Mouse (Mus musculus): ENCODE results near the gene D130052B06Rik. TPM values are rescaled to one million over a fixed set of nuclear protein-coding genes. Genes with fewer than 3 reads are reported as not detected.

D130052B06Rik gene
- polyA plus RNA-seq, 1 experiment = not detected

- H3K4me3 ChIP-seq = no peak overlapping the region
- no peak overlapping the region for H3ac ChIP-seq (ENCODE audit: control insufficient read depth, insufficient read length)
- no peak for TF ChIP-seq SRF (IDR thresholded peaks at IDR 0.05; ENCODE audit: control insufficient read depth, insufficient read length, low read depth)
- TF ChIP-seq TCF3 (IDR thresholded peaks at IDR 0.05; ENCODE audit: insufficient read length, low read depth) = no peak
- TF ChIP-seq POLR2A (IDR thresholded peaks at IDR 0.05; ENCODE audit: insufficient read length, low read depth) = no peak
- TF ChIP-seq USF1 (IDR thresholded peaks at IDR 0.05; ENCODE audit: low read depth) = no peak
- TF ChIP-seq MYOG (IDR thresholded peaks at IDR 0.05; ENCODE audit: control insufficient read depth in 1 of 3, insufficient read depth in 1 of 3, insufficient read length in 2 of 3, low read depth in 2 of 3) = no peak
- H3K4me2 ChIP-seq (ENCODE audit: low read depth) = no peak overlapping the region
- no peaks in the 10 kb centered on the region for H3K79me2 ChIP-seq (ENCODE audit: control insufficient read depth, insufficient read depth)
- H3K36me3 ChIP-seq (ENCODE audit: control insufficient read depth, insufficient read depth) = no peaks in the 10 kb centered on the region
- no peaks in the 10 kb centered on the region for H3K27me3 ChIP-seq (ENCODE audit: control insufficient read depth, insufficient read depth, insufficient read length)
These were observed 4.1 kb downstream of the D130052B06Rik start for GRCm38 (mm10) chr11:33603174-33603573.

DNA sequence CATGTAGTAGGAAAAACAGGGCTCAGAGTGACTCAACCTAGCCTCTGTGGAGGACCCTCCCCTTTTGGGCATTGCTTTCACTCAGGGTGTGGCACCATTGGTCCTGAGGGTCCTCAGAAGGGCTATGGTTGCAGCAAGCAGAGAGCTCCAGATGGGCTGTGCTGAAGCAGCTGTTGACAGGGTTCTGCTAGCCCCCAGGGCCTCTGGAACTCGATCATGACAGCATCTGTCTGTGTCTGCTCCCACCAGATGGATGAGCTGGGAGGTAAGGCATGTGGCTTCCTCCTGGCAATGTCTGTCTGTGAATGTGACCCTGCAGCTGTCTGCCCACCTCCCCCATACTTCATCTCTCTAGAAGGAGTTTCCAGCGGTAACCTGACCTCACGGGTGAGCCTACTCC, 8.7 kb downstream of the D130052B06Rik start:
- H3K4me3 ChIP-seq = no peak overlapping the region
- H3K79me2 ChIP-seq (ENCODE audit: control insufficient read depth, insufficient read depth) = no peaks in the 10 kb centered on the region
- no peaks in the 10 kb centered on the region for H3K36me3 ChIP-seq (ENCODE audit: control insufficient read depth, insufficient read depth)
- H3K4me2 ChIP-seq (ENCODE audit: low read depth) = no peak overlapping the region
- H3K27me3 ChIP-seq (ENCODE audit: control insufficient read depth, insufficient read depth, insufficient read length) = peaks cover 5% of the 10 kb centered on the region
- H3ac ChIP-seq (ENCODE audit: control insufficient read depth, insufficient read length) = no peak overlapping the region
- TF ChIP-seq MYOD1 (IDR thresholded peaks at IDR 0.05; ENCODE audit: control insufficient read depth in 1 of 3, insufficient read length in 2 of 3, low read depth in 2 of 3) (peak in 1 of 3 experiments; percentile 41), CEBPB (IDR thresholded peaks at IDR 0.05; ENCODE audit: insufficient read depth, poor library complexity, severe bottlenecking) (no peak), MYOG (IDR thresholded peaks at IDR 0.05; ENCODE audit: control insufficient read depth in 1 of 3, insufficient read depth in 1 of 3, insufficient read length in 2 of 3, low read depth in 2 of 3) (no peak), SRF (IDR thresholded peaks at IDR 0.05; ENCODE audit: control insufficient read depth, insufficient read length, low read depth) (no peak), TCF12 (IDR thresholded peaks at IDR 0.05; ENCODE audit: insufficient read depth, poor library complexity, severe bottlenecking) (no peak)

GRCm38 (mm10) chr11:33614218-33614617, 15.1 kb downstream of the D130052B06Rik start:
- Histone ChIP-seq H3K27me3 (ENCODE audit: control insufficient read depth, insufficient read depth, insufficient read length) (peaks cover 6% of the 10 kb centered on the region), H3K4me2 (ENCODE audit: low read depth) (no peak overlapping the region), H3K79me2 (ENCODE audit: control insufficient read depth, insufficient read depth) (no peaks in the 10 kb centered on the region), H3ac (ENCODE audit: control insufficient read depth, insufficient read length) (no peak overlapping the region), H3K36me3 (ENCODE audit: control insufficient read depth, insufficient read depth) (no peaks in the 10 kb centered on the region), H3K4me3 (no peak overlapping the region)
- no peak for TF ChIP-seq MAX (IDR thresholded peaks at IDR 0.05; ENCODE audit: low read depth)
- TF ChIP-seq REST (IDR thresholded peaks at IDR 0.05; ENCODE audit: insufficient read depth, insufficient read length) = no peak
- no peak for TF ChIP-seq CEBPB (IDR thresholded peaks at IDR 0.05; ENCODE audit: insufficient read depth, poor library complexity, severe bottlenecking)
- no peak for TF ChIP-seq SRF (IDR thresholded peaks at IDR 0.05; ENCODE audit: control insufficient read depth, insufficient read length, low read depth)
- TF ChIP-seq MYOG (IDR thresholded peaks at IDR 0.05; ENCODE audit: control insufficient read depth in 1 of 3, insufficient read depth in 1 of 3, insufficient read length in 2 of 3, low read depth in 2 of 3) = no peak
- TF ChIP-seq TCF12 (IDR thresholded peaks at IDR 0.05; ENCODE audit: insufficient read depth, poor library complexity, severe bottlenecking) = no peak
- TF ChIP-seq USF1 (IDR thresholded peaks at IDR 0.05; ENCODE audit: low read depth) = no peak
- no peak for TF ChIP-seq MYOD1 (IDR thresholded peaks at IDR 0.05; ENCODE audit: control insufficient read depth in 1 of 3, insufficient read length in 2 of 3, low read depth in 2 of 3)
- TF ChIP-seq POLR2A (IDR thresholded peaks at IDR 0.05; ENCODE audit: insufficient read length, low read depth) = no peak
- TF ChIP-seq POLR2AphosphoS2 (IDR thresholded peaks at IDR 0.05; ENCODE audit: insufficient read length, low read depth) = no peak
- no peak for TF ChIP-seq TCF3 (IDR thresholded peaks at IDR 0.05; ENCODE audit: insufficient read length, low read depth)

- no peak overlapping the region for H3K4me3 ChIP-seq
- H3K27me3 ChIP-seq (ENCODE audit: control insufficient read depth, insufficient read depth, insufficient read length) = no peaks in the 10 kb centered on the region
- no peaks in the 10 kb centered on the region for H3K36me3 ChIP-seq (ENCODE audit: control insufficient read depth, insufficient read depth)
- H3K79me2 ChIP-seq (ENCODE audit: control insufficient read depth, insufficient read depth) = no peaks in the 10 kb centered on the region
- H3ac ChIP-seq (ENCODE audit: control insufficient read depth, insufficient read length) = no peak overlapping the region
- H3K4me2 ChIP-seq (ENCODE audit: low read depth) = no peak overlapping the region
- no peak for TF ChIP-seq REST (IDR thresholded peaks at IDR 0.05; ENCODE audit: insufficient read depth, insufficient read length)
- TF ChIP-seq USF1 (IDR thresholded peaks at IDR 0.05; ENCODE audit: low read depth) = no peak
- TF ChIP-seq MYOG (IDR thresholded peaks at IDR 0.05; ENCODE audit: control insufficient read depth in 1 of 3, insufficient read depth in 1 of 3, insufficient read length in 2 of 3, low read depth in 2 of 3) = no peak
- TF ChIP-seq TCF3 (IDR thresholded peaks at IDR 0.05; ENCODE audit: insufficient read length, low read depth) = no peak
- no peak for TF ChIP-seq MAX (IDR thresholded peaks at IDR 0.05; ENCODE audit: low read depth)
- no peak for TF ChIP-seq MYOD1 (IDR thresholded peaks at IDR 0.05; ENCODE audit: control insufficient read depth in 1 of 3, insufficient read length in 2 of 3, low read depth in 2 of 3)
- no peak for TF ChIP-seq TCF12 (IDR thresholded peaks at IDR 0.05; ENCODE audit: insufficient read depth, poor library complexity, severe bottlenecking)
- no peak for TF ChIP-seq POLR2A (IDR thresholded peaks at IDR 0.05; ENCODE audit: insufficient read length, low read depth)
These were observed 28.1 kb downstream of the D130052B06Rik start for GRCm38 (mm10) chr11:33627136-33627742.

GRCm38 (mm10) chr11:33637107-33637506, 38.0 kb downstream of the D130052B06Rik start:
- peaks cover 4% of the 10 kb centered on the region for H3K27me3 ChIP-seq (ENCODE audit: control insufficient read depth, insufficient read depth, insufficient read length)
- no peak for TF ChIP-seq USF1 (IDR thresholded peaks at IDR 0.05; ENCODE audit: low read depth)
- TF ChIP-seq MAX (IDR thresholded peaks at IDR 0.05; ENCODE audit: low read depth) = no peak
- TF ChIP-seq CEBPB (IDR thresholded peaks at IDR 0.05; ENCODE audit: insufficient read depth, poor library complexity, severe bottlenecking) = no peak
- TF ChIP-seq E2F4 (IDR thresholded peaks at IDR 0.05; ENCODE audit: insufficient read depth) = no peak
- TF ChIP-seq MYOG (IDR thresholded peaks at IDR 0.05; ENCODE audit: control insufficient read depth in 1 of 3, insufficient read depth in 1 of 3, insufficient read length in 2 of 3, low read depth in 2 of 3) = no peak
- no peak for TF ChIP-seq REST (IDR thresholded peaks at IDR 0.05; ENCODE audit: insufficient read depth, insufficient read length)
- TF ChIP-seq TCF12 (IDR thresholded peaks at IDR 0.05; ENCODE audit: insufficient read depth, poor library complexity, severe bottlenecking) = no peak
- TF ChIP-seq POLR2AphosphoS2 (IDR thresholded peaks at IDR 0.05; ENCODE audit: insufficient read length, low read depth) = no peak
- no peak for TF ChIP-seq POLR2A (IDR thresholded peaks at IDR 0.05; ENCODE audit: insufficient read length, low read depth)
- TF ChIP-seq SRF (IDR thresholded peaks at IDR 0.05; ENCODE audit: control insufficient read depth, insufficient read length, low read depth) = no peak
- no peak for TF ChIP-seq TCF3 (IDR thresholded peaks at IDR 0.05; ENCODE audit: insufficient read length, low read depth)
- no peak for TF ChIP-seq MYOD1 (IDR thresholded peaks at IDR 0.05; ENCODE audit: control insufficient read depth in 1 of 3, insufficient read length in 2 of 3, low read depth in 2 of 3)

More at GRCm38 (mm10) chr11:33637107-33637506, 38.0 kb downstream of the D130052B06Rik start:
- Histone ChIP-seq H3K4me3 (no peak overlapping the region), H3K4me2 (ENCODE audit: low read depth) (no peak overlapping the region), H3K36me3 (ENCODE audit: control insufficient read depth, insufficient read depth) (no peaks in the 10 kb centered on the region), H3K79me2 (ENCODE audit: control insufficient read depth, insufficient read depth) (no peaks in the 10 kb centered on the region), H3ac (ENCODE audit: control insufficient read depth, insufficient read length) (no peak overlapping the region)
